Mouse (Mus musculus) MN1 (cell line): ENCODE data around the gene Obscn.
A peak's percentile ranks its signal among the peaks of the same experiment; 100 is the strongest.

Experiments
- DNase-seq: peaks from one replicate; pipeline ENCODE4 v3.0.0-alpha.2; 2016; ENCODE audit warnings: low spot score

Gene Obscn

DNA sequence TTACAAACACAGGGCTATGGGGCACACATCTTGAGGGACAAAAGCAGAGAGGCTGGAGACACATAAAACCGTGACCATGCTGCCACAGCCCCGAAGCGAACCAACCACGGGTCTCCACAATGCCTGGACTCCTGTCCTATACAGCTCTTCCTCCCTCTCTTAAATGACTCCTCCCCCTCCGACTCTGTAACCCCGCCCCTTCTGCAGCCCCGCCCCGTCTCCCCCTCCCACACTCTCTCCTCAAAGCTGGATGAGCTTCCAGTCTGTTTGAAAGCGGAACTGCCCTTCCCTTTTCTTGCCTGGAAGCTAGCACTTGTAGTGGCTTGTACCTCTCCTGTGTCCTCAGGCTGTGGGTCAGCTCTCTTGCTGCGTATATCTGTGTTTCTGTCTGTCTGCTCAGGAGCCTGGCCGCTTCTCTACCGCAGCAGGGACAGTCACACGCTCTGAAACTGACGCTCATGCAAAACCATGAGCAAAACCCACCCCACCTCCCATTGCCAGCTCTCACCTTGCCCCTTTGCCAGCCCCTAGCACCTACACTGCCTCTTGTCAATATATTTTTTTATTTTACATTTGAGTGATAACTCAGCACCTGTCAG lies 5.7 kb upstream of the Obscn start:
- no peak for DNase-seq

DNA sequence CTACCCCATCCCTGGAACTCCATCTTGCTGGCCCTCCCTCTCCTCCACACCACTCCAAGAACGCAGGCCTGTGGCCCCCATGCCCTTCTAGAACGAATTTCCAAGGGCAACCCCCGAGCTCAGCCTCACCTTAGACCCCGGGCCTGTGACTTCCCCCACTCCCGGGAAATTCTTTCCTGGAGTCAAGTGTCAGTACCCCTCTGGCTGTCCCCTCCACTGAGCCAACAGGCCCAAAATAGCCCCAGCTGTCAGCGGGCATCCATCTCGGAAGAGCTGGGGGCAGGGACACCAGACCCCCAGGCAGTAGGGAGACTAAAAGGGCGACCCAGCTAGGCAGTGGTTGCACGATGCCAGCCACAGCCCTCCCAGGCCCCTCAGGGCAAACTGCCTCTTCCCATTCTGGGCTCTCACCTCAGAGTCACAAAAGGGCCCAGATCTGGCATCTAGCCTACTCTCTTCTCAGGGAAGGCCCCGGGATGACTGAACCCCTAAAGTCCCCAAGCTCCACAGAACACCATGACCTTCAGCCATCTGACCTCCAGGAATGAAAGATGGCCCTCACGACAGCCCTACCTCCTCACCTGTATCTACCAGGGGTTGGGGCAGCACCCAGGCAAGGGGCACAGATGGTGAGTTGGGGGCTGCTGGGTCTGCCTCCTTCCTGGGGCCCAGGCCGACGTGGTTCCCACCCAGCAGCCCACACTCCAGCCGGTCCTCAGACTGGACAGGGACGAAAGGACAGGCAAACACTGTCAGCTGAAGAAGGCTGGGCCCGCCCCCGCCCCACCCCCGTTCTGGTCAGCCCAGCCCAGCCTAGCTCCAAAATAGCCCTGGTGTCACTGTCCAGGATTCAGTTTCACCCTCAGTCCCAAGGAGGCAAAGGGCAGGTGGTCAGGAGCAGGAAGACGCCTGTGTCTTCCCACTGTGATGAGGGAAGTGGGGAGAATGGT lies 2.6 kb upstream of the Obscn start:
- no peak for DNase-seq

DNA sequence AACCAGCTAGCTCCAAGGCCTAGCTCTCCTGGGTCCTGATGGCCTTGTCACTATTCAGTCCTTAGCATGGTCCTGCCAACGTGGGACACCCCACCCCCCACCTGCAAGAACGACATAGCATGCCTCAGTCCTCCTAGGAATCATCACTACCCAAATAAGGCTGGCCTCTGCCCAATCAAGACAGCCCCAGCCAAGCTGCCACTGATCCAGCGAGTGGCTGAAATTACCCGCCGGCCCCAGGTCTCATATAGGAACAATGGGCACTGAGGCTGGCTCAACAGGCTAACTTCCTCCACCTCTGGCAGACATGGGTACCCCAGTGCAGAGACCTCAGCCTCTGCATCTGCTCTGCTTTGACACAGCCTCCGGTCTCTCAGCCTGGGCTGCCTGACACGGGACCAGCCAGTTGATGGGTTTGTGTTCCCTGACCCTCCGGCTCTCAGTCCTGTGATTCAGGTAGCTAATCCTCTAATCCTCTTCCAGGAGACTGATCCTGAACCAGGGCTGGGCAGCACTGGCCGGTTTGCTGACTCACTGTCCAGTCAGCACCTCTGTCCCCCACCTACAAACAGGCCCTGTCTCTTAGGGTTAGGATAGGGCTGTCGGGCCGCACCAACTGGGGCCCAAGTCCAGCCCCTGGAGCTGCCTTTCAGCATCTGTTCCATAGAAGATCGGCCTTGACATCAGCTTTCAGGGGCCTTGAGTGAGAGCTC lies 948 bp upstream of the Obscn start:
- no peak for DNase-seq

- DNase-seq, result no peak
These were observed 966 bp downstream of the Obscn start for GRCm38 (mm10) chr11:59135051-59135820.

GRCm38 (mm10) chr11:59134373-59134997 lies 1.7 kb downstream of the Obscn start:
- DNase-seq, result no peak

GRCm38 (mm10) chr11:59132065-59132464 lies 4.1 kb downstream of the Obscn start:
- no peak for DNase-seq

- DNase-seq, result peak; percentile 24
These were observed 4.8 kb downstream of the Obscn start for GRCm38 (mm10) chr11:59131348-59131919.

DNA sequence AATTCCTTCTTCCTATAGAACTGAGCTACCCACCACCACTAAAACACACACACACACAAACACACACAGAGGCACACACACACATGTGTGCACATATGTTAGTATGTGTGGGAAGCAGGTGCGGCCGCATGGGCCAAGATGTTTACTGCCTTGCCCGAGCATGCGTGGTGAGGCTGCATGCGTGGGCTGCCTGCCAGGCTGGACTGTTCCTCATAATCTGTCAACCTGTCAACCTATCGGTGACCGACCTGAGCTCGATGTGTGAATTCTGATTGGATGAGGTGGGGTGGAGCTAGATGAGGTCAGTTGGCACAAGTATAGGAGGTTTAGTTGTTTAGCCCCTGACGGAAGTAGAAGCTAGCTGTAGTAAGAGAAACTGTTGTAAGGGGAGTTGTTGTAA lies 5.4 kb downstream of the Obscn start:
- DNase-seq, result peak; percentile 23

DNA sequence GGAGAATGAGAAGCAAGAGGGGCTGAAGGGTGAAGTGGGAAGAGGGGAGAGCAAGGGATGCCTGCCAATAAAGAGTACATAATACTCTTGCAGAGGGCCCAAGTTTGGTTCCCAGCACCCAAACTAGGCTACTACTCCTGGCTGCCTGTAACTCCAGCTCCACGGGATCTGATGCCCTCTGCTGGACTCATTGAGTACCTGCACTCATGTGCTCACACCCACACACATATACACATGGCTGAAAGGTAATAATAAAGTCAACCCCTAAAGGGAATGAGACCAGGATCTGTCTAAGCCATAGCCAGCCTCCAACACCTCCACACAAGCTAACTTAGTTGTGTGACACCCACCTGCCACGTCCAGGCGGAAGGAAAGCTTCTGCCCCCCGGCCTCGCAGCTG lies 30.3 kb downstream of the Obscn start:
- DNase-seq, result no peak

GRCm38 (mm10) chr11:59102324-59102723 lies 33.9 kb downstream of the Obscn start:
- no peak for DNase-seq

DNA sequence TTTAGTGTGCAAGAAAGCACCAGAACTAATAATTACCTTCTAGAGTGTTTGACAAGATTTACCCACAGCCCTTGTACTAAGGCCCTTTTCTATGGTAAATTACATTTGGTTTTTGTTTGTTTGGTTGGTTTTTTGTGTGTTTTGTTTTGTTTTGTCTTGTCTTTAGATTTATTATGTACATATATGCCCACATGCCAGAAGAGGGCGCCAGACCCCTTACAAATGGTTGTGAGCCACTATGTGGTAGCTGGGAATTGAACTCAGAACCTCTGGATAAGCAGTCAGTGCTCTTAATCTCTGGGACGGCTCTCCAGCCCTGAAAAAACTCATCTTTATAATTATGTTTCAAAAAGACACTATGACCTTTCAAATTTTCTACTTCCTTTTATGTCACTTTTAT lies 37.9 kb downstream of the Obscn start:
- DNase-seq, result peak; percentile 72

GRCm38 (mm10) chr11:59097770-59098169 lies 38.4 kb downstream of the Obscn start:
- DNase-seq, result no peak

DNA sequence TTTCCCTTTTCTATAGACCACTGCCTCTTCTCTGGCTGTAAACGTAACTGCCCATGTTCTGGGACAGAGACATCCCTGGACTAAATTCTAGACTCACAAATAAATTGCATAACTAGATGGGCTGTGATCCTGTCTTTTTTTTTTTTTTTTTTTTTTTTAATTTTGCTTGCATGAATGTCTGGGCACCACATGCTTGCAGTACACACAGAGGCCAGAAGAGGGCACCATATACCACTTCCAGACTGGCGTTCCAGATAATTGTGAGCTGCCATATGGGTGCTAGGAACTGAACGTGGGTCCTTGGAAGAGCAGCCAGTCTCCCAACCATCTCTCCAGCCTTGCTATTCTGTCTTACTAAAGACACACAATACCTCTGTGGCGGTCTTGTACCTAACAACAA lies 42.0 kb downstream of the Obscn start:
- peak; percentile 32 for DNase-seq

DNA sequence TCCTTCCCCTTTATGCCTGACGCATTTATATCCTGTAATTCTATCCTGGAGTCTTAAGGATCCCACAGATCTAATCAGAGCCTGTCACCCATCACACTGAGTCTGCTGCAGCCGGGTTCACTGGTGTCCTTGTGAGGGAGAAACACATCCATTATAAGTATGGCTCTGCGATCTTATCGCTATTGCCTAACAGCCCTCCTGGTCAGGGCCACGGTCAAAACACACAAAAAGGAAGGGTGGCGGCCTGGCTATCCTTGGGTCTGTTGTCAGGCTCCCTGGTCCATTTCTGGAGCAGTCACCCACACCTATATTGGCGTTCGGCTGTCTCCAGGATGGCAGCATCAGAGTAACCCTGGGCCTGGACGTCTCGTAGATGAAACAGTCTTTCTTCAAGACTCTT lies 48.6 kb downstream of the Obscn start:
- no peak for DNase-seq

- DNase-seq, result no peak
These were observed 51.0 kb downstream of the Obscn start for GRCm38 (mm10) chr11:59085200-59085599.

- DNase-seq, result no peak
These were observed 53.1 kb downstream of the Obscn start for GRCm38 (mm10) chr11:59083125-59083524.

- no peak for DNase-seq
These were observed 57.9 kb downstream of the Obscn start for GRCm38 (mm10) chr11:59078311-59078710.

DNA sequence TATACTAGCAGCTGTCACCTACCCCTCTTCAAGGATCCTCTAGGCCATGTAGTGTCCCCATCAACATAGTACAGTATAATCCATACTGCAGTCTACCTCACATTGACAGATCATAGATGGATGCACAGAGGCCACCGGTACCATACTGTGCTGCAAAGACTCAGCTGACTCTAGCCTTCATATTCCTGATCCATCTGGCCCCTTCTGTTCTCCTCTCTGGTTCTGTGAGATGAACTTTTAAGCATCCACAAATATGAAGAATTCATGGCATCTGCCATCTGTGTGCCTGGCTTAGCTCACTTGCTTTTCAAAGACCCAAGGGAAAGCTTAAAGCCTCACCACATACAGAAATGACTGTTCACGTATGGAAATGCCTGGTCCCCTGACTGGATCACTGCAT lies 65.9 kb downstream of the Obscn start:
- DNase-seq, result no peak

GRCm38 (mm10) chr11:59068922-59069321 lies 67.3 kb downstream of the Obscn start:
- DNase-seq, result no peak

DNA sequence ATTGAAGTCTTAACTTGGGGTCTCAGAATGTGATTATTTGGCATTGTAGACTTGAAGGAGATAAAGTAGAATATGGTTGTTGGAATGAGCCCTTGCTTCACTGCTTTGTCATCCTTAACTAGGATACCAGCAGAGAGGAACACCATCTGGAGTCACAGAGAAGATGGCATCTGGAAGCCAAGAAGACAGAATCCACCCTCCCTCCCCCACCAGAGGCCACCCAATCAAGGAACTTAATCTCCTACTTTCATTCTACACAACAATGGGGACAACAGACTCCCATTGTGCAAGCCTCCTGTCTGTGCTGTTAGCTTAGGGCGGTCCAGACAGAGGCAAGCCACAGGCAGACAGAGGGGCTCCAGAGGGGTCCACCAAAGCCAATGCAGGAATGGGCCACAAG lies 67.8 kb downstream of the Obscn start:
- DNase-seq, result no peak

DNA sequence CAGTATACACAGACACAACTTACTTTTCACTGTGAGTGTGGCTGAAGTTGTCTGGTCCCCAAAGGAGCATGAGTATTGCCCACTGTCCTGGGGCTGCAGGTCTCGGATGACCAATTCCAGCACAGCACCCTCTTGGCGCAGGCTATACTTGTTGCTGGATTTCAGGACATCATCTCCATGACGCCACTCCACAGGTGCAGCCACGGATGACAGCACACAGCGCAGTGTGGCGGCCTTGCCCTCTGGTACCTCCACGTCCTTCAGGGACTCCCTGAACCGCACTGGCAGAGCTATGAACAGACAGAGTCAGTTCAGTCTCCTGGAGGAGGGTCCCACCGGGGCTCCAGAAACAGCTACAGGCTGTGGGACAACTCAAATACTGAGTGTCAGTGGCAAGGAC lies 68.3 kb downstream of the Obscn start:
- DNase-seq, result no peak
